Mouse (Mus musculus): ENCODE measurements around the gene Atp6v0b.

The Atp6v0b gene

DNA sequence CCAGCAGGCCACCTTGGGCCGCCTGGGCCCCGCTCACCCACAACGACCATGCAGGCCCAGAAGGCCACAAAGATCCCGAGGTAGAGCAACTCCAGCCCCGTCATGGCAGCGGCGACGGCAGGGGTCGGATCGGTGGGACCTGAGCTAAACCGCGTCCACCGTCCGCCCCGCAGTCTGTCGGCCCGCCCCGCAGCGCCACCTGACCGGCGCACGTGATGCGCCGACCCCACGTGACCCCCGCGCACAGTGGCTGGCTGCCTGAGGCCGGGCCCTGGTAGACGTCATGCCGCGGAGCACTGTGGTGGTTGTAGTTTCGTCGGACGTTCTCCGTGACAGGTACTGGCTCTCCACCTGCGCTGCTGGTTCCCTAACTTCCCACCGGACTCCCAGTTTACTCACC lies at the start of gene Atp6v0b:
Atp6v0b (minus strand) TSS at position 201 of the 400 bp plus-strand sequence.
- peak; percentile 93 for DNase-seq

GRCm38 (mm10) chr4:117934081-117934480 lies 46.9 kb upstream of the Atp6v0b start:
- DNase-seq, result no peak

DNA sequence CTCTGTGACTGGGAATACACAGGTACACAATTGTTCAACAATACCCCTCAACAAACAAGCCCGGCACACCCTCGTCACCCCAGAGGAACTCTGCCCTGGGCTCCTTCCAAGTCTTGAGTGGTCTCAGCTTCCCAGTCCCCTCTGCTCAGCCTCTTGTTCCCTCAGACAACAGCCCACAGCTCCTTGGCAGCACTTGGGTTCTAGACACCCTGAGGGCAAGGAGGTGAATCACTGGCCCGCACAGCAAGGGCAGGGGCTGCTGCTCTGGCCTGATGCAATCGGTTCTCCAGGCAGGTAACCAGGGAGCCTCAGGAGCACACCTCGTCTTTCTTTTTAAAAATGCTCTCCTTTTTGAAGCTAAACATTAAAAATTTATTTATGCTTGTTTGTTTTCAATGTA lies 46.1 kb upstream of the Atp6v0b start:
- no peak for DNase-seq

DNA sequence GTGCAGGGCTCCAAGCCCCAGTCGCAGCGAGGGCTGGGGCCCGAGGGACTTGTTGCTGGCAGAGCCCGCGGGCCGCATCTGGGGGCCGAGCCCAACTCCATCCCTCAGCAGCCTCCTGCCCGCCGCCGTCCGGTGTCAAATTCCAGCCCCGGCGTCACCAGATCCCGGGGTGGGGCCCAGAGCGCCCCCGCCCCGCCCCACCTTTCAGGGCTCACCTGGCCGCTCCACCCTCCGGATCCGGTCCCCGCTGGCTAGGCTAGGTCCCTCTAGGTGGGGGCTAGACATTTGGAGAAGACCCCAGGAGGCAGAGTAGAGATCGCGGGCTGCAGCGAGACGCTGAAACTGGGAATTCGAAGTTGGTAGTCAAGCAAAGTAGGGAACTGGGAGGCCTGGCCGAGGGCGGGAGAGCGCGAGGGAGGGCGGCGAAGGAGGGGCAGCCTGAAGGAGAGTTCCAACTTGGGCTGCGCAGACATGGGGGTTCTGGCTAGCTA lies 42.3 kb upstream of the Atp6v0b start, which contains the start of gene Artn:
Artn (minus strand) TSS at position 373 of the 491 bp plus-strand sequence.
- DNase-seq, result no peak

DNA sequence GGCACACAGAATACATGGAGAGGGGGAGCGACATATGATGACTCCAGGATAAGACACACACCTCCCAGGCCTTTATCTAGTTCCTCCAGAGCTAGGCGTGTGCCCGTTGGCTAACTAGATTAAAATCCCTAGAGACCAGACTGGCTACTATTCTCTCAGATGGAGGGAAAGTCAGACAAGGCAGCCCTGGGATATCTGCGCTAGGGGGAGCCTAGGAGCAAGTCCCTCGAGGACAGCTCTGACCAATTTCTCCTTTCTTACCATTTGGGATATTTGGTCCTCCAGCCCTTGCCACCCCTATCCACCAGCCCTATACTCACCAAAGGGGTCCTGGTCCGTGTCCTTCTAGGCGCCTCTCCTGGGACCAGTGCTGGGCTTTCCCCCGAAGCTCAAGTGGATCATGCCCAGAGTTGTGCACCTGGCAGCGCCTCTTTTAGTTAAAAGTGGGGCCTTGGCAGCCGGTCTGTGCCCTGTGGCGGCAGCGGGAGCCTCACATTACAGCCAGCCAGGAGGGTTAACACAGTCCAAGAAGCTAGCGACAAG lies 41.6 kb upstream of the Atp6v0b start:
- DNase-seq, result no peak

- no peak for DNase-seq
These were observed 41.1 kb upstream of the Atp6v0b start for GRCm38 (mm10) chr4:117928234-117928633.

DNA sequence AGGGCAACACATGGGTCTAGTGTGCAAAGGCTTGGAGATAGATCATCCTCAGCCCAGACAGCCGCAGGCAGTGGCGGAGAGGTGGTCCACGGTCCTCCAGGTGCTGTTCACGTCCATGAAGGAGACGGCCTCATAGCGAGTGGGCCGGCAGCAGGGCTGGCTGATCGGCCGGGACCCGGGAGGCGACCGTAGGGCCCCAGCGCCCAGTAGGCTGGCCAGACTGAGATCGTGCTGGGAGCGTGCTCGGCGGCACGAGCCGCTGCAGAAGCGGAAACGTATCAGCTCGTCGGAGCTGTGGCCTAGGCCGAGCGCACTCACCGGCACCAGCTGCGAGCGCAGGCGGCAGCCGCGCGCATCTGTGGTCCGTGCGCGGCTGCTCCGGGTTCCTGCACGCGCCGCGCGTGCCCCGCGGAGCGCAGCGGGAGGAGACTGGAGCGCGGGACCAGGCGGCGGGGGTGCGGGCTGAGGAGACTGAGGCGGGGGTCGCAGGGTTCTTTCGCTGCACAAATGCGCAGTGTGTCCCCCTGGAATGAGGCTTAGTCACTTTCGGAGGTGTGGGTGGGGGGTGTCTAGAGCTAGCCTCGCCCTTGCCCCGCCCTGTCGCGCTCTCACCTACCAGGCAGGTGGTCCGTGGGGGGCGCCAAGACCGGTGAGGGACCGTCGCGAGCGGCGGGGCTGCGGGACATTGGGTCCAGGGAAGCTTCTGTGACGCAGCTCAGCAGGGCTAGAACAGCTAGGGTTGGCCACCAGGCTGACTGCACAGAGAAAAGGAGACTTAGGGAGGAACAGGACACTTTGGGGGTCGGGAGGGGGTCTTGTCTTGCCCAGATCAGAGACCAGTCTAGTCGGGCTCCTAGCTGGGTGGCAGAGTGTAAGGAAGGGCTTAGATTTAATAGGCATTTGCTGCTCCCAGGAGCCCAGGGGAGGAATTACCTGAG lies 39.7 kb upstream of the Atp6v0b start:
- DNase-seq, result no peak

DNA sequence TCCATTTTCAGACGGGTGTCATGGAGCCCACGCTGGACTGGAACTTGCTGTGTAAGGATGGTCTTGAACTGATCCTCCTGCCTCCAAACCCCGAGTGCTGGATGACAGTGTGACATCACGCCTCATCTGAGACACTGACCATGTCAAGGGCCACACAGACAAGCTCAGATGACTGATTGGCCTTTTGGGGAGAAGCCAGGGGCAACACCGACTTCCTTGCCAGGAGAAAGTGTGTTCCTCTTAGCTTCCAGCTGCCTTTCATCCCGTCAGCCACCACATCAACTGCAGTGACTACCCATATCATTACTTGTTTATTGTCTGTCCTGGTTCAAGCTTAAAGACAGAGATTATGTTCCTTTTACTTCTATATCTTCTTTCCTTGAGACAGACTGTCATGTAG lies 37.8 kb upstream of the Atp6v0b start:
- DNase-seq, result no peak

DNA sequence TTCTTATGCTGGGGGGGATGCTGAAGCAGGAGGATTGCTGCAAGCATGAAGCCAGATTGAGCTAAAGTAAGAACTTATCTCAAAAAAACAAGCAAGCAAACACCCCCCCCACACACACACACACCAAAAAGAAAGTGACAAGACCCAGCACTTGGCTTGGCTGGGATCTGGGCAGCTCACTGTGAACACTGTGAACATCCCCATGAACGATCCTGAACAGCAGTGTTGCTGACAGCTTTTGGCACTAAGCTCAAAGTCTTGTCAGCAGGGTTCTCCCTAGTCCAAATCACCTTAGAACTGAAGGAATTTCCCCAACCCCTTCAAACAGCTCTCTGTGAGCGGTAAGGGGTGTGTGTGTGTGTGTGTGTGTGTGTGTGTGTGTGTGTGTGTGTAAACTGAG lies 36.3 kb upstream of the Atp6v0b start:
- DNase-seq, result no peak

DNA sequence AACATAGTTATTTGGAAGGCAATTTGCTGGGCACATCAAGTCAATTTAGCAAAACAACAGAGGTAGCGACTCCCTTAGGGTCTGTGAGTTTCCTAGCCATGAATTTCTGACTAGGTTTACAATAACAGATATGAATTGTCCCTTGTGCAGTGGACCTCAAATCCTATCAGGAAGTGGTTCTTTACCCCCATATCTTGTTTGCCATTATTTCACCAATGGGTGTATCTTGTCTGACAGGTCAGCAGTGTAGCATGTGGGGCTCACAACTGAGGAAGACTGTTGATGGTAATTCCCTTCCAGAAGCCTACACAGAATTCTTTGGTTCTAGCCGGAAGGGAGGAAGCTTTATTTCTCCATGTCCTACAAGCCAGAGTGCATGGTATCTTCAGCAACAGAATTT lies 34.2 kb upstream of the Atp6v0b start:
- DNase-seq, result no peak

DNA sequence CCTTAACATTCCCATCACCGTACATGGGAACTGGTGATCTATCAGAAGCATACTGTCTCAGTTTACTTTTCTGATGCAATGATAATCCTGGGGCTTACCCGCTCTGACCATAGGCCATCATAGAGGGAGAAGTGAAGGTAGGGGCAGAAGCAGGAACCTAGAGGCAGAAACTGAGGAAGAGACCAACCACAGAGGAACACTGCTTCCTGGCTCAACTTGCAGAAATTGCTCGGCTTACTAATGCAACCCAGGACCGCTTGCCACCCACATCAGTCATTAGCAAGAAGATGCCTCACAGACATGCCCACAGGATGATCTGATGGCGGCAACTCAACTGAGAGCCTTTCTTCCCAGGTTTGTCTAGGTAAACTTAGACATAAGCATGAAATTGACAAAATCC lies 31.6 kb upstream of the Atp6v0b start:
- no peak for DNase-seq

- no peak for DNase-seq
These were observed 31.1 kb upstream of the Atp6v0b start for GRCm38 (mm10) chr4:117918261-117918660.

GRCm38 (mm10) chr4:117917847-117918246 lies 30.7 kb upstream of the Atp6v0b start:
- no peak for DNase-seq

DNA sequence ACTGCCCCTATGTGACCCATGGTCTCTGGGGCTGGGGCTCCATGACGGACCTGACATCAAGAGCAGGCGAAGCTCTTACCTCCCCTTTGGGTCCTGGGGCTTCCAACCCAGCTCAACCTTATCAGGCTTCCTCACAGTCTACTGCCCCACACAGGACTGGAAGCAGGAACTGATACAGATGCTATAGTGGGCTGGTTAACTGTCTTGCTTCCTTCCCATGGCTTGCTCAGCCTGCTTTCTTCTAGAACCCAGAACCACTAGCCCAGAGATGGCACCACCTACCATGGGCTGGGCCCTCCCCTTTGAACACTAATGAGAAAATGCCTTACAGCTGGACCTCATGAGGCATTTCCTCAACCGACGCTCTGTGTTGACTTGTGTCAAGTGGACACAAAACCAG lies 30.3 kb upstream of the Atp6v0b start:
- no peak for DNase-seq

GRCm38 (mm10) chr4:117916386-117916785 lies 29.3 kb upstream of the Atp6v0b start:
- DNase-seq, result no peak

DNA sequence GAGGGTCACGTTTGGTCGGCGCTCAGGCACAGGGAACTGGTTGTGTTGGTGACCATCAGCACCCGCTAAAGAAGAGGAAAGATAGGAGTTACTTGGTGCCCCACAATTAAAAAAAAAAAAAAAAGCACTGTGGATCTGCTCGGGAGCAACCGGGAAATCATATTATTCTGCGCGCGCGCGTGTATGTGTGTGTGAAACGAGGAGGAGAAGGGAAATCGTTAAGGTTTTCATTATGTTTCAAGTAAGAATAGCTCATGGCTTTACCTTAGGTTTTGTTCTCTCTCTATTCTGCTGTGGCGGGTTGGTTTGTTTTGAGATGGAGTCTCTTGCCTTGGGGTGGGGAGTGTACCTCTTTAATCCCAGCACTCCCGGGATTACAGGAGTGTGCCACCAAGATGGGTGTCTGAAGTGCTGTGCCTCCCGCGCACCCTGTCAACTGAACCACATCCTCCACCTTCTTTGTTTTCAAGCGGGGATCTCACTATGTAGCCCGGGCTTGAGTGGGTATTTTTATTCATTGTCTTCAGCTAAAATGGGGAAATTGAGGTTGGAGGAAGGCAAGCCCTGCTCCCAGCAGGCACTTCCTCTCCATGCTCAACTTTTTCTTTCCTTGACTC lies 28.5 kb upstream of the Atp6v0b start:
- DNase-seq, result peak; percentile 35

DNA sequence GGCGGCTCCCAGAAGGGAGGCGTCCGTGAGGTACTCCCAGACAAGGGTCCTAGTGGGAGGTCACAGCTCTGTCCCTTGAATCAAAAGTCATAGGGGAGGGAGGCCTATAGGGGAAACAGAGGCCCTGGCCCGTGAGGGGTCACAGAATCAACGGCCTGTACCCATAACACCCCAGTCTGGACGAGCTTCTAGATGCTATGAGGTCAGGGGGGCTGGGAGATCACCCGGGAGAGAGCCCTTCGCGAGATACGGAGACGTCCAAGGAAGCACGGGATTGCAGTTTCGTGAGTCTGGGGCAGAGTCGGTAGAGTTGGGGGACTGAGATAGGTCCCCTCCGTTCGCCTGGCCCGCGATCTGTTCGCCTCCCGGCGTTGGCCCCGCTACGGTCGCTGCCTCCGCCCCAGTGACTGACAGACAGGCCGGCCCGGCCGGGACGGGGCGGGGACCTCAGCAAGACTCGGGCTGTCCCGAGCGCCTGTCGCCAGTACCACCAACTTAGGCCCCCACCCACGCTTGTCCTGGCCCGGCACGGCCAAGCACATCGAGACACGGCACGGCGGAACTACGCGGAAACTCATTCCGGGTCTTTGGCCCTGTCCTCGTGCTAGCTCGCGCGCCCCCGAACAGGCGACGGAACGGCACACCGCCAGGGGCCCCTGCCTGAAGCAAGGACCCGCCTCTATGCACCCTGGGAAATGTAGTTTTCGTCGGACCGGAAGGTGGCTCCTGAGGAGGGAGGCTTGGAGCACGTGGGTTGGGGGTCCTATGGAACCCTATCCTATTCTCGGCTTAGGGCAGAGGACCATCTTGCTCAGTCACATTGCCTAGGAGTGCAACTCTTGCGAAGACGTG lies 27.7 kb upstream of the Atp6v0b start, which contains the start of gene Ipo13:
Ipo13 (minus strand) TSS at position 409 of the 852 bp plus-strand sequence.
- peak; percentile 95 for DNase-seq

DNA sequence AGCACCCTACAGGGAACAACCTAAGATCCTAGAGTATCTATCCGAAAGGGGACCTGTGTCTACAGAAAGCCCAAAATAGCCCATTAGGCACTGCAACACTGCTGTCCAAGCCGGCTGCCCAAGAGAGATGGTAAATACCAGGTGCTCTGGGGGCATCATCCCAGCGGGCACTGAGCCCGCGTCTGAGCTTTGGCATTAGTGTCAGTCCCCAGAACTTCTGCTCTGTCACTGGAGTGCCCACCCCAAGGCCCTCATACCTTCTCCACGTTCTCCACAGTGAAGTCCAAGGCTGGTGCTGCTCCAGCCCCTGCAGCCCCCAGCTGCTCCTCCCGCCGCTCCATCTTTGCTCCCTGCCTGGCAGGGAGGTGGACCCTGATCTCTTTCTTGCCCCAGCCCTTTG lies 26.9 kb upstream of the Atp6v0b start:
- peak; percentile 55 for DNase-seq

DNA sequence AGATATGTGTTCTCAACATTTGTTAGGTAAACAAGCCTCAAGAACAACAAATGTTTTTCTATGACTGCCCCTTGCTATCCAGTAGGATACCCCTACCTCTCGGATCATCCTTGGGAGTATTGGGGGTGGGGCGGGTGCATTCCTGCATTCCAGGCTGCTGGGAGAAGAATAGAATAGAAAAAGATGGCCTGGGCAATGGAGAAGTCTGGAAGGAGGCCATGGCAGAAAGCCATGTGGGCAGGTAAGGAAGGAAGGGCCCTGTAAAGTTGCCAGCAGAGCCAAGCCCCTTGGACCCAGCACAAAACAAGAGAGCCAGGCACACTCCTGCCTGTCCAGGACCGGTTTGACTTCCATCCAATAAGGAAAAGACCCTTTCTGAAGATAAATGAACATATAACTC lies 26.3 kb upstream of the Atp6v0b start:
- DNase-seq, result peak; percentile 82

DNA sequence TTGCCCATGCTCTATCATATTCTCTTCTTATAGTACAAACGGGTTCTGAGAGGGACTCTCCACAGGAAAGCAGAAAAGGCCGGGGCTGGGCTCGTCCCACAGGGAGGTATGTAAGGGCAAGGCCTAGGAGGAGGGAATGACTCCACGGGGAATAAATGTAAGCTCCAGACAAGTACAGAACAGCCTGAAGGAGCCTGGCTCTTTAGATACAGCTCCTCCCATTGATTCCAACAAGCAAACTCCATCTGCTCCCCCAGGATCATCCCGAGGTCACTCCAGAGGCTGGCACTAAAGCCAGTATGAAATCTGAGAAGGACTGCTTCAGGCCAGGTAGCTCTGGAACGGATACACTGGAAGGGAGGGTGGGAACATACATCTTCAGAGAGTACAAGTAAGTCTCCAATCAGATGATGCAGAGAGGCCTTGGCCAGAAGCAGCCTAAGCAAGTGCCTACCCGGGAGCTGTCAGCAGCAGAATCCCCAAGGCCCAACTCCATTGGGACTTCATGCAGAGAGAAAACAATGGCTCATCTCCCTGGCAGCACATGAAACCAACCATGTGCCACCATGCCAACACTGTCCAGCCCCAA lies 25.6 kb upstream of the Atp6v0b start:
- peak; percentile 44 for DNase-seq

- peak; percentile 69 for DNase-seq
These were observed 25.0 kb upstream of the Atp6v0b start for GRCm38 (mm10) chr4:117912131-117912561.

DNA sequence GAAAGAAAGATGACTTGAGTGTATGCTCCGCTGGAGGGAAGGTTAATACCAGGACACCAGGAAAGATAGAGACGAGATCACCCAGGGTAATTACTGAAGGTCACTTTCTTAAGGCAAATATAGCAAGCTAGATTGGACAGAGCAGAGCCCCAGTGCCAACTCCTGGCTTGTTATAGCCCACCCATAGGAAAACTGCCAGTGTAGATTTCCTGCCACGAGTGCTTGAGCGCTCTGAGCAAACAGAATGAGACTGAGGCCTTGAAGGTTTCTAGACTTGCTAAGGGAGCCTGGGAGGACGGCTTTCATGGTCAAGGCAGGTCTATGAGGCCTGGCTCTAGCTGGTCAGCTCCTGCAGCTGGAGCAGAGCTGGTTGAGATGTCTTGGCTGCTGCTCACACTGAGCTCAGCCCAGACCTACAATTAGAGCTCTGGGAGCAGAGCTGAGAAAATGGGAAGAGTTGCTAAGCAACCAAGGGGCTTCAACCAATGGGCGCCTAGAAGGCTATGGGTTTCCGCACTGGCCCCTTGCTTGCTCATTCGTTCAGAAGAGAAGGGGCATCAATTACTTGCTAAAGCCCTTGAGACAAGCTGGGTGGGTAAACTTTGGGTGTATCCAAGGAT lies 21.8 kb upstream of the Atp6v0b start:
- DNase-seq, result no peak
